In the genomic region with DNA sequence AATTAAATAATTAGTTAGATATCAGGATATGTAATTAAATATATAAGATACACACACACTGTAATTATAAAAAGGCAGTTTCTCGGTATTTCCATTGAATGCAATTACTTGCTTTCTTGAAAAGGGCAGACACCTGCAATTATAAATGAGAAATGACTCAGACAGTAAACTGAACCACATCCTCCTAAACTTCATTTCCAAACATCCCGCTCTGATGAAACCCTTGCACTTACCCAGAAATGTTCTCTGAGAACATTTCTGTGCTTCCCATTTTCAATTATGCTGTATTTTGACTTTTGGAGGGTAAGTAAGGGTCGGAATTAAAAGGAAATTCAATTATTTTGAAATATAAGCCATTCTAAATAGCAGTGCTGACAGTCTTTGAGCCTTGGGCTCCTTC, we compare ENCODE assay signal across 19 mouse cellular contexts.
A peak's percentile ranks its signal among the peaks of the same experiment; 100 is the strongest.
DNase-seq lines count a peak whose midpoint lies in the region; ATAC-seq lines count a peak whose summit lies in the region.
"Had no signal": no experiment of that assay in that cellular context is flagged by ENCODE, and none has a peak within 500 bp of the region (broad histone marks: within the 10 kb centered on the region; RNA-seq: fewer than 3 reads in every experiment).

No protein-coding gene starts in this region.

- ATAC-seq in granulocyte monocyte progenitor cell, adult 5-6 weeks (replicated peaks; ENCODE audit: poor library complexity, severe bottlenecking), result peak; percentile 83
- ATAC-seq in megakaryocyte progenitor cell, adult 5-6 weeks (replicated peaks; ENCODE audit: poor library complexity), result peak; percentile 83
- no peak for ATAC-seq in cerebellum, adult (ENCODE audit: insufficient number of reproducible peaks, low FRiP score, low TSS enrichment)
- ATAC-seq: forebrain, embryonic 13.5 days; forebrain, embryonic 15.5 days; forebrain, postnatal 0 days had no signal

- DNase-seq in 3T3-L1 (ENCODE audit: low read depth, low spot score), result peak; percentile 12
- DNase-seq in 416B (ENCODE audit: low read depth), result peak; percentile 66
- DNase-seq in spleen, postnatal 10 days (ENCODE audit: low spot score in 2 of 2), result no peak
- DNase-seq in frontal cortex, postnatal 25 days (ENCODE audit: low spot score in 2 of 2), result no peak
- no peak for DNase-seq in left cerebral cortex, postnatal 25 days (ENCODE audit: low spot score in 2 of 2)
- DNase-seq: adrenal gland, adult 8-10 months; adrenal gland, postnatal 14 days; adrenal gland, postnatal 36 days; cerebellum, adult 11 months; cerebellum, adult 18-20 months; cerebellum, adult 9-10 months; cerebellum, postnatal 10 days; cerebellum, postnatal 25 days; forebrain, postnatal 0 days had no signal

- intact Hi-C loops in left cerebral cortex, postnatal 25 days (cut with DNase I), result no loop called here

Comparison
In these comparisons a context has a peak if more than half of its experiments do, and no peak if none do; other contexts are left out.
1. DNase-seq: peak in 3T3-L1 (single experiment) and 416B (single experiment); none in spleen, postnatal 10 days (0 of 2), frontal cortex, postnatal 25 days (0 of 2) and left cerebral cortex, postnatal 25 days (0 of 2).